Mouse (Mus musculus): Measurements from ENCODE around the gene Ctrb1.

Ctrb1 gene

DNA sequence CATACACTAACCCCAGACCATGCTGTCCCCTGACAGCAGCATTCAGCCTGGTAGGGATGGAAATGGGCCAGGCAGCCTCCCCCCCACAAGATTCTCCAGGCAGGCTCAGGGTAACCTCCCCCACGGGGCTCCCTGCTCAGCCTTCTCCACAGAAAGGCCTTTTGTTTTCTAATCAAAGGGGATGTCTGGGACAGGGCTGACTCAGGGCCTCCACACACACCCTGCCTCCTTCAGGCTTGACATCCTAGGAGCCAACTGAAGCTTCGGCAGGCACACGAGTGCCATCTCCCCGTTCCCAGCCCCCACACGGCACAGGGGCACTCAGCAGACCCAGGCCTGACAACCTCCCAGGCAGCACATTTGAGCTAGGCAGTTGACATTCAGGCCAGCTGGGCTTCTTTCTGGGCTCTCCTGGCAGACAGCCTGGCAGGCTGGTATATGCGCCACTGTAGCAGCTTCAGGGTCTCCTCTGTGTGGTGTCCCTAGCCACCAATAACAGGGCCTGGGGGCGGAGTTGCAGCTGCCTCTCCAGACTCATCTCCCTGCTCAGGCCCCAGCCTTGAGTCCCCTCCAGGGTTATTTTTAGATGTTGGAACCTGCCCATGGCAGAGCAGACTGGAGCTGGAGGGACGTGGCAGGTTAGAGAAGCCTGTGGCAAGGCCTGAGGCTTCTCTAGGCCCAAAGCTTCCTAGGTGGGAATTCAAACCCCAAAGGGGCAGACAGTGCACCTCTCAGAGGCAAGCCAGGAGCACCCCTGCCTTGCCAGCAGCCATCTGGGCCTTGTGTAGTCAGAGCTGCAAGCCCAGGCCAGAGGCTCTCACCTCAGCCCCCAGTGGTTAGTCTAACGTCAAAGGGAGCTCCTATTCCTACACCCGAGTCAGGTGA, 26.0 kb upstream of the Ctrb1 start:
- peak; percentile 92 to 93 for DNase-seq

DNA sequence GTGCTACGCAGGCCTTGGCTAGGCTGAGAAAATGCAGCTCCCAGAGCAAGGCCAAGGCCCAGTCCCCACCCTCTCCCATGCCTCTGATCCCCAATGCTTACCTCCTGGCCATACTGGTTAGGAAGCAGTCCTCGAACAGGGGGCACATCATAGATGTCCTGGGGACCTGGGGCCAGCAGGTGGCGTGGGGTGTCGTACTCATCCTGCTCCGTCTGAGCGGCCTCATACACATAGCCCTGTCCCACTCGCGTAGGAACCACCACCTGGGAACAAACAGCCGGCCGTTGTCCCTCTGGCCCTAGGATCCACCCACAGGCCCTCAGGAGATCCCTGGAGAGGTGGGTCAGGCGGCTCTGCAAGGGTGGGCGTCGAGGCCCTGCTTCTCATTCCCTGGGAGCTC, 24.7 kb upstream of the Ctrb1 start:
- DNase-seq, result peak; percentile 16 to 39

GRCm38 (mm10) chr8:111714295-111714694, 23.5 kb upstream of the Ctrb1 start:
- no peak for DNase-seq

DNA sequence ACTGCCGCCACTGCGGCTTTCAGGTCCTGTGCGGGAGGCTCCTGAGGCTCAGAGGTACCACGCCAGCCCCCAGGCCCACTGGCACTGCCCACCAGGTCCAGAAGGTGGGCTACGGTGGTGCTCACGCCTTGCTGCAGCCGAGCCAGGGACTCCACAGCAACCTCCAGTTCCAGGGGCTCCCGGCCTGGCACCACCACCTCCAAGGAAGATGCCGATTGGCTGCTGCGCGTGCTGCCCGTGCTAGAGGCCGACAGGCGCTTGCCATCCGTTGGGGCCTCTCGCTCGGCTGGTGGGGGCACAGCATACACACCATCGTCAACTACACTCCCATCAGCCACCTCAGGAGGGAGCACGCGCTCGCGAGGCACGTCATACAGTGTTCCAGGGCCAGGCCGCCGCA, 23.0 kb upstream of the Ctrb1 start:
- DNase-seq, result peak; percentile 46 to 63

DNA sequence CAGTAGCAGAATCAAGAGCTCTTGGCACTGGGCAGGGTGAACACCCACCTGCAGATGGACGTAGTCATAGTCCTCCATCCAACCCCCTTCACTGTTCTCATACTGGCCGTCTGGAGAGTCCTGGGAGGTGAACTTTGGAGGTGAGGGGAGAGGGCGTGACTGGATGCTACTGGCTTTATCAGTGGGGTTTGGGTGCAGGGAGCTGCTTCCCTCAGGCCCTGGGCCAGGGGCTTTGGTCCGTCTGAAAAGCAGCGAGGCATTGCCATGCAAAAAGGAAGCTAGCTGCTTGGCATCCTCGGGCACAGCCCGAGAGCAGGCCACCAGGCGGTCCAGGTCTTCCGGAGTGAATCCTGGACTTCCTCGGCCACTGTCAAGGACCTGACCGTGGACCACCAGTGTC, 22.5 kb upstream of the Ctrb1 start:
- peak; percentile 32 to 46 for DNase-seq

- DNase-seq, result peak; percentile 93 to 95
Measured at GRCm38 (mm10) chr8:111712588-111712987, 21.8 kb upstream of the Ctrb1 start.

- DNase-seq, result no peak
Measured at GRCm38 (mm10) chr8:111712135-111712534, 21.3 kb upstream of the Ctrb1 start.

- DNase-seq, result peak; percentile 38 to 46
Measured at GRCm38 (mm10) chr8:111710777-111711485, 20.1 kb upstream of the Ctrb1 start.

GRCm38 (mm10) chr8:111709223-111709622, 18.4 kb upstream of the Ctrb1 start:
- no peak for DNase-seq

- DNase-seq, result no peak
Measured at GRCm38 (mm10) chr8:111708265-111708664, 17.5 kb upstream of the Ctrb1 start.

- peak in 1 of 2 experiments; percentile 16 for DNase-seq
Measured at GRCm38 (mm10) chr8:111705699-111706098, 14.9 kb upstream of the Ctrb1 start.

GRCm38 (mm10) chr8:111705222-111705621, 14.4 kb upstream of the Ctrb1 start:
- peak in 1 of 2 experiments; percentile 14 for DNase-seq

- DNase-seq, result peak; percentile 63 to 67
Measured at GRCm38 (mm10) chr8:111704585-111704984, 13.8 kb upstream of the Ctrb1 start.

GRCm38 (mm10) chr8:111701380-111701779, 10.6 kb upstream of the Ctrb1 start:
- DNase-seq, result no peak

GRCm38 (mm10) chr8:111700740-111701139, 9.9 kb upstream of the Ctrb1 start:
- no peak for DNase-seq

DNA sequence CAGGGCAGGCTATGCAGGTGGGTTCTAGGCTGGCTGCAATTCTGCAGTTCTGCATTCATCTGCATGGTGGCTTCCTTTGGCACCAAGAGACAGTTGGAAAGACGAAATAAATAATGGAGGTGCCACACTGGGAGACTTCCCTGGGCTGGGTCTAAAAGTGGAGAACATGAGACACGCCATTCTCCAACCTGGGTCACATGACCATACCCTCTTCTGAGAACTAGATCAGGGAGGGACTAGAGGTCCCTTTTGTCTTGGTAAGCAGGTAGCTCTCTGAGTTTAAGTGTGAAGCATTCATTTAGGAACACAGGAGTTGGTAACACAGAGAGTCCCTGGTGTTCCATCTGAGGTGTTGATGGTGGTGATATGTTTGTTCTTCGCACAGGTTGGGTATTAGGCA, 9.4 kb upstream of the Ctrb1 start:
- DNase-seq, result no peak

GRCm38 (mm10) chr8:111699035-111699434, 8.2 kb upstream of the Ctrb1 start:
- DNase-seq, result no peak

GRCm38 (mm10) chr8:111697655-111698054, 6.8 kb upstream of the Ctrb1 start:
- no peak for DNase-seq

- no peak for DNase-seq
Measured at GRCm38 (mm10) chr8:111695441-111695840, 4.6 kb upstream of the Ctrb1 start.

- DNase-seq, result no peak
Measured at GRCm38 (mm10) chr8:111693261-111693741, 2.5 kb upstream of the Ctrb1 start.

GRCm38 (mm10) chr8:111686881-111687280, 3.9 kb downstream of the Ctrb1 start:
- no peak for DNase-seq

GRCm38 (mm10) chr8:111682521-111682920, 8.3 kb downstream of the Ctrb1 start:
- no peak for DNase-seq

DNA sequence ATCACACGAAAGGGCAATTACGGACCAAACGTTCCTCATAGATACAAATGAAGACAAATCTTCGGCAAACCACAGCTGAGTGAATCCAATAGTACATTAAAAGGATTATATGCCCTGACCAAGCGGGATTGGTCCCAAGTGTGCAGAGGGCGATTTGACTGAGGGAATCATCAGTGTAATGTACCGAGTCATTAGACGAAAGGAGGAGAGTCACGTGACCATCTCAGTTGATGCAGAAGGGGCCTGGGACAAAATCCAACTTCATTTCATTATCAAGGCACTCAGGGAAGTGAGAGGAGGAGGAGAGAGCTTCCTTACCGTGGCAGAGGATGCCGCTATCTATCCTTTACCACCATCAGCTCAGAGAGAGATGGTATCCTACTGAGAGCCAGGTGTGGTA, 9.7 kb downstream of the Ctrb1 start:
- no peak for DNase-seq
